Mouse (Mus musculus): ENCODE results near the gene Piezo1. TPM values are rescaled to one million over a fixed set of nuclear protein-coding genes. Genes with fewer than 3 reads are reported as not detected.

The Piezo1 gene
- polyA plus RNA-seq, 1 experiment from 2014 or later, result 7.0 TPM

DNA sequence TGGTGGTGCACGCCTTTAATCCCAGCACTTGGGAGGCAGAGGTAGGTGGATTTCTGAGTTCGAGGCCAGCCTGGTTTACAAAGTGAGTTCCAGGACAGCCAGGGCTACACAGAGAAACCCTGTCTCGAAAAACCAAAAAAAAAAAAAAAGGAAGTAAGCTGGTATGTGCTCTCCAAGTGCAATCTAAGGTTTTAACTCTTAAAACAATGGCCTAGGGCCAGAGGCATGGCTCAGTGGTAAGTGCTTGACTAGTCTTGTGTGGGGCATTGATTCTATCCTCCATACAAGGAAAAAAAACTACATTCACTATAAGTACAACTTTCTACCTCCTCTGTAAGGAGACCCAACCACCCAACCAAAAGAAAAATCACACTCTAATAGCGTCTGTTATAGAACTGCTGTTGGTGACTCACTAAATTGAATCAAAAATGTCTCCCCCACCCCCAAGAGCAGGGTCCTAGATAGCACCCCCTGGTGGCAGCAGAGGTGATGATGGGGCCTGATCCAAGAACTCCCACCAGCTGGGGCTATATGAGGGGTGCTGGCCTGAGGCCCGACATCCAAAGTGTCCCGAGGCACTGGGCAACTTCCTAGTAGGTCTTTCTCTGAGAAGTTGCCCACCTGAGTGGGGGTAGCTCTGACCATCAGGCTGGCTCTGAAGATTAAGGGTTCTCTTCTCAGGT, 91.8 kb downstream of the Piezo1 start:
- H3K4me2 ChIP-seq (replicated peaks; ENCODE audit: low read depth), result no peak overlapping the region
- WGBS, result 49% methylated on average over 6 of the region's 6 CpGs
- no peak overlapping the region for H3K9ac ChIP-seq (ENCODE audit: low read length)
- H3K4me3 ChIP-seq (ENCODE audit: low read depth, low read length), result no peak overlapping the region
- ATAC-seq (ENCODE audit: low FRiP score, low TSS enrichment) (no peak), DNase-seq (ENCODE audit: low spot score) (no peak)
- H3K9me3 ChIP-seq (ENCODE audit: control insufficient read depth, low read length), result no peaks in the 10 kb centered on the region
- H3K36me3 ChIP-seq (ENCODE audit: control insufficient read depth, insufficient read depth, low read length), result no peaks in the 10 kb centered on the region
- no peaks in the 10 kb centered on the region; the same call in 1 of the 2 replicates for H3K4me1 ChIP-seq (replicated peaks; ENCODE audit: control insufficient read depth, insufficient read depth)
- TF ChIP-seq EP300 (optimal IDR thresholded peaks at IDR 0.05) (no peak), CTCF (IDR thresholded peaks at IDR 0.05; ENCODE audit: low read depth) (peak; percentile 56)
- no peaks in the 10 kb centered on the region; the same call in 1 of the 2 replicates for H3K27me3 ChIP-seq (ENCODE audit: control insufficient read depth, insufficient read depth, low read length)
- no peak overlapping the region for H3K27ac ChIP-seq (replicated peaks)

DNA sequence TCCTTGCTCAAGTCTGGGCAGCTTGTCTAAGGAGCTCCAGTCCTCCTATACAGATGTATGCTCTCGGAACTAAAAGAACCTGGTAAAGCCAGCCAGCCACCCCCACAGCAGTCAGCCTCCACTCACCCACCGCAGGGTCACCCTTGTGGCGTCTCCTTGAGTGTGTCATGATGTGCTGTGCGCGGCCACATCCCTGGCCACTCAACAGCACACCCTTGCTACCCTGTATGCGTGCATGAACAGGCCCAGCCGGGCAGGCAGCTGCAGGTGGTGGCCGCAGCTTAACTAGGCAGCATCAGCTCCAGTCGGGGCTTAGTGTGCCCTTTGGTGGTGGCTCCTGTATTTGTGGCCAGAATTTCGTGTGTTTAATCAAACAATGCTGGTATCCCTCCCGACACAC, 94.0 kb downstream of the Piezo1 start:
- DNase-seq (ENCODE audit: low spot score), result no peak

DNA sequence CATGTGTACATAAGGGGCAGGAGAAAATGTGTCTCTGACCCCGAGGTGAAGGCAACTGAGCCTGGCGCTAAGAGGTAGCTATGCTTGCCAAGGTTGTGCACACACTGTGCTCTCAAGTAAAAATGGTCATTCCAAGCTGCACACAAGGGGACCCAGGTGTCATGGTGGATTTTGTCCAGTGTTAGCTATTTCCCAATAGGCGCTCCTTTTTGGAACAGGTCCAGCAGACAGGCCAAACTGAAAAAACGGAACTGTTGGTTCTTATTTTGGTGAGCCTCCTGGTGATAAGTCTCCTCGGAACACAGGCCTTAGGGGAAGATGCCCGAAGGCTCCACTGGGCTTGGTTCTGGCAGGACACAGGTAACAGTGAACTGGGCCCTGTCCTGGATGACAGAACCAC, 96.7 kb downstream of the Piezo1 start:
- 63% methylated on average over 6 of the region's 6 CpGs for WGBS
- Histone ChIP-seq H3K36me3 (ENCODE audit: control insufficient read depth, insufficient read depth, low read length) (no peaks in the 10 kb centered on the region), H3K27me3 (ENCODE audit: control insufficient read depth, insufficient read depth, low read length) (no peaks in the 10 kb centered on the region; the same call in 1 of the 2 replicates), H3K4me2 (replicated peaks; ENCODE audit: low read depth) (no peak overlapping the region), H3K4me1 (replicated peaks; ENCODE audit: control insufficient read depth, insufficient read depth) (no peaks in the 10 kb centered on the region), H3K9me3 (ENCODE audit: control insufficient read depth, low read length) (no peaks in the 10 kb centered on the region), H3K9ac (ENCODE audit: low read length) (no peak overlapping the region), H3K4me3 (ENCODE audit: low read depth, low read length) (no peak overlapping the region), H3K27ac (replicated peaks) (no peak overlapping the region)
- TF ChIP-seq CTCF (IDR thresholded peaks at IDR 0.05; ENCODE audit: low read depth) (no peak), EP300 (optimal IDR thresholded peaks at IDR 0.05) (no peak)
- ATAC-seq (ENCODE audit: low FRiP score, low TSS enrichment), result no peak
- DNase-seq (ENCODE audit: low spot score), result no peak

More for the DNA sequence above, 94.0 kb downstream of the Piezo1 start:
- Histone ChIP-seq H3K4me2 (replicated peaks; ENCODE audit: low read depth) (no peak overlapping the region), H3K9me3 (ENCODE audit: control insufficient read depth, low read length) (no peaks in the 10 kb centered on the region), H3K4me1 (replicated peaks; ENCODE audit: control insufficient read depth, insufficient read depth) (no peaks in the 10 kb centered on the region; the same call in 1 of the 2 replicates), H3K9ac (ENCODE audit: low read length) (no peak overlapping the region), H3K36me3 (ENCODE audit: control insufficient read depth, insufficient read depth, low read length) (no peaks in the 10 kb centered on the region), H3K4me3 (ENCODE audit: low read depth, low read length) (no peak overlapping the region), H3K27ac (replicated peaks) (no peak overlapping the region), H3K27me3 (ENCODE audit: control insufficient read depth, insufficient read depth, low read length) (no peaks in the 10 kb centered on the region; the same call in 1 of the 2 replicates)
- TF ChIP-seq EP300 (optimal IDR thresholded peaks at IDR 0.05) (no peak), CTCF (IDR thresholded peaks at IDR 0.05; ENCODE audit: low read depth) (no peak)
- ATAC-seq (ENCODE audit: low FRiP score, low TSS enrichment), result no peak
- WGBS, result 65% methylated on average over 11 of the region's 11 CpGs

DNA sequence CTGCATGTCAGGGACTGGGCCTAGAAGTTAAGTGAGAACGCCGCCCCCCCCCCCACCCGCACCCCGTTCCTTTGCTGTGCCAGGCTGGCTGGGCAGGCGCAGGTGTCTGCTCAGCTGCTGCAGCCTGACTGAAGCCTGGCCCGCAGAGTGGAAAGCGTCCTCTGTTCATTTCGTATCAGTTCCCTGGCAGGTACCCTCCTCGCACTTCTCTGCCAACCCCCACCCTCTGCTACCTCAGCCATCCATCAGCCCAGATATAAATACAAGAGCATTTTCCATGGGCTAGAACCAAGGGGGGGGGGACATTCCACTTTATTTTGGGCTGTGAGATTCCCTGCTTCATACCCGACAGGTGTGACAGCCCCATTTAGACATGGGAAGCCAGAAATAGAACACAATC, 99.0 kb downstream of the Piezo1 start:
- no peak for TF ChIP-seq EP300 (optimal IDR thresholded peaks at IDR 0.05)
- no peak for TF ChIP-seq CTCF (IDR thresholded peaks at IDR 0.05; ENCODE audit: low read depth)

DNA sequence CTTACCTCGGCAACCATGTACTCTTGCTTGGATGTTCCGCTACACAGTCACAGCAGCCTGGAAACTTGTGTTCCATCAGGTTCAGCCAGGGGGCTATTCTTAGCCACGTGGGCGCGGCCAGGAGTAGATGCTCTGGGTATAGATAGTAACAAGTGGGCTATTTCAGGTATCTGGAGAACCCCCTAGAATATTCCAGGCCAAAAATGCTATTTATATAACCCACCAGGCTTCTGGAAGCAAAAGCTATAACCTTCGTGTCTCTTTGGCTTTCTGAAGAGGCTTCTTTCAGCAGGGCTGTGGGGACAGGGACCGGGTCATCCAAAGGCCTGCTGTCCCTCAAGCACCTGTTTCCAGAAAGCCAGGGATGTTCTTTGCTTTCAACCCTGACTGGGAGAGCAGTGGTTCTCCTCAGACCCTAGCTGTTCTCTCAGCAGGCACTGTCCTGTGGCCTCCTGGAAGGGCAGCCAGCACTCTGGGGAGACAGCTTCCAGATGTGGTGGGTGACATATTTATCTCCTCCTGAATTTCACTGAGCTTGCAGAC, 99.9 kb downstream of the Piezo1 start:
- no peak for ATAC-seq (ENCODE audit: low FRiP score, low TSS enrichment)

More for the DNA sequence above, 99.0 kb downstream of the Piezo1 start:
- Histone ChIP-seq H3K4me2 (replicated peaks; ENCODE audit: low read depth) (no peak overlapping the region), H3K27ac (replicated peaks) (no peak overlapping the region), H3K36me3 (ENCODE audit: control insufficient read depth, insufficient read depth, low read length) (no peaks in the 10 kb centered on the region), H3K27me3 (ENCODE audit: control insufficient read depth, insufficient read depth, low read length) (no peaks in the 10 kb centered on the region), H3K9ac (ENCODE audit: low read length) (no peak overlapping the region), H3K9me3 (ENCODE audit: control insufficient read depth, low read length) (no peaks in the 10 kb centered on the region), H3K4me3 (ENCODE audit: low read depth, low read length) (no peak overlapping the region), H3K4me1 (replicated peaks; ENCODE audit: control insufficient read depth, insufficient read depth) (no peaks in the 10 kb centered on the region)
- DNase-seq (ENCODE audit: low spot score), result no peak
- no peak for ATAC-seq (ENCODE audit: low FRiP score, low TSS enrichment)
- 77% methylated on average over 10 of the region's 10 CpGs for WGBS

DNA sequence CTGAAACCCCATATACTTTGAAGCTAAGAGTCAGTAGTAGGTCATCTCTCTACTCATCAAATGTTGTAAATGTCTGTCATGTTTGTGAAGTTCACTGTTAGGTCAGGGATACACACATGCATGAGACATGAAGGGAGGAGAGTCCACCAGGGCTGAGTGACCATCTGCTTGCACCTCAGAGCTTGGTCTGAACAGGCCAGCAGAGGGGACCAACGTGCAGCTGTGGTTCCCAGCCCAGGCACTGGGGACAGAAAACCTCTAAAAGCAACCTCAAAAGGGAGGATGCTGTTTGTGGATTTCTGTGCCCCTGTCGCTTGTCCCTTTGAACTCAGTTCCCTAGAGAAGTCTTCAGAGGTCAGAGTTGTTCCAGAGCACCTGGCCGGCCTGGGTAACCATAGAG, 105.9 kb downstream of the Piezo1 start:
- Histone ChIP-seq H3K9ac (ENCODE audit: low read length) (no peak overlapping the region; the same call in 1 of the 2 replicates), H3K27me3 (ENCODE audit: control insufficient read depth, insufficient read depth, low read length) (no peaks in the 10 kb centered on the region), H3K4me1 (replicated peaks; ENCODE audit: control insufficient read depth, insufficient read depth) (no peaks in the 10 kb centered on the region), H3K27ac (replicated peaks) (no peak overlapping the region), H3K4me2 (replicated peaks; ENCODE audit: low read depth) (no peak overlapping the region), H3K36me3 (ENCODE audit: control insufficient read depth, insufficient read depth, low read length) (no peaks in the 10 kb centered on the region), H3K9me3 (ENCODE audit: control insufficient read depth, low read length) (no peaks in the 10 kb centered on the region), H3K4me3 (ENCODE audit: low read depth, low read length) (no peak overlapping the region)
- DNase-seq (ENCODE audit: low spot score) (no peak), ATAC-seq (ENCODE audit: low FRiP score, low TSS enrichment) (no peak)
- TF ChIP-seq CTCF (IDR thresholded peaks at IDR 0.05; ENCODE audit: low read depth), result peak; percentile 59
- TF ChIP-seq EP300 (optimal IDR thresholded peaks at IDR 0.05), result no peak
- WGBS, result 56% methylated on average over 3 of the region's 3 CpGs

More for the DNA sequence above, 99.9 kb downstream of the Piezo1 start:
- TF ChIP-seq EP300 (optimal IDR thresholded peaks at IDR 0.05) (no peak), CTCF (IDR thresholded peaks at IDR 0.05; ENCODE audit: low read depth) (no peak)
- H3K9ac ChIP-seq (ENCODE audit: low read length), result no peak overlapping the region
- no peaks in the 10 kb centered on the region for H3K4me1 ChIP-seq (replicated peaks; ENCODE audit: control insufficient read depth, insufficient read depth)
- H3K27me3 ChIP-seq (ENCODE audit: control insufficient read depth, insufficient read depth, low read length), result no peaks in the 10 kb centered on the region
- no peak overlapping the region for H3K4me2 ChIP-seq (replicated peaks; ENCODE audit: low read depth)
- no peak overlapping the region for H3K4me3 ChIP-seq (ENCODE audit: low read depth, low read length)
- H3K27ac ChIP-seq (replicated peaks), result no peak overlapping the region
- no peaks in the 10 kb centered on the region for H3K9me3 ChIP-seq (ENCODE audit: control insufficient read depth, low read length)
- DNase-seq (ENCODE audit: low spot score), result no peak
- 64% methylated on average over 7 of the region's 7 CpGs for WGBS
- H3K36me3 ChIP-seq (ENCODE audit: control insufficient read depth, insufficient read depth, low read length), result no peaks in the 10 kb centered on the region
